Mouse (Mus musculus): ENCODE results near the gene St5.

DNA sequence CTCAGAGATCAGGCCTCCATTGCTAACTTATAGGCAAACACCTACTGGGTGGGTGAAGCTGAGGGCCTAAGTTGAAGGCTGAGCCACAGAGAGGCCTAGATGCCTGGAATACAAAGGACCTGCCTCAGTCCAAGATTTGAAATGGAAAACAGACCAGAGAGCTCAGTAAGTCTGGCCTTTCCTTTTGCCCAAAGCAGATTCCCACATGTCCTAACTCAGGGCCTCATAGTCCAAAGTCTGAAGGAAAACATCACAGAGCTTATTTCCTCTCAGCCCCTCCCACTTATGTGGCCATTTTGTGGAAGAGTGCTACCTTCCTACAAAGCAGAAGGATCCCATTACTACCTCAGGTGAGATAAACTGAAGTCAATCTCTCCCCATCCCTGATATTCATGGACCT is 162.5 kb downstream of the St5 start:
- TF ChIP-seq POLR2A (IDR thresholded peaks at IDR 0.05; ENCODE audit: insufficient read depth, low read depth, low read length) = no peak
- TF ChIP-seq CTCF (IDR thresholded peaks at IDR 0.05) = no peak
- TF ChIP-seq EP300 (IDR thresholded peaks at IDR 0.05; ENCODE audit: insufficient read depth, low read depth, low read length) = no peak

Measured in heart, adult 2 months (tissue).